Mouse (Mus musculus) cerebellum, adult 11 months (tissue): ENCODE results near the gene 2310039H08Rik.
"Not testable (repeated sequence)": the region's sequence is repeated elsewhere in the genome, so short reads cannot be mapped to it uniquely, and the experiment has no call there.

Experiments used
- DNase-seq: peaks from one replicate; pipeline ENCODE4 v3.0.0; 2022

Gene 2310039H08Rik

DNA sequence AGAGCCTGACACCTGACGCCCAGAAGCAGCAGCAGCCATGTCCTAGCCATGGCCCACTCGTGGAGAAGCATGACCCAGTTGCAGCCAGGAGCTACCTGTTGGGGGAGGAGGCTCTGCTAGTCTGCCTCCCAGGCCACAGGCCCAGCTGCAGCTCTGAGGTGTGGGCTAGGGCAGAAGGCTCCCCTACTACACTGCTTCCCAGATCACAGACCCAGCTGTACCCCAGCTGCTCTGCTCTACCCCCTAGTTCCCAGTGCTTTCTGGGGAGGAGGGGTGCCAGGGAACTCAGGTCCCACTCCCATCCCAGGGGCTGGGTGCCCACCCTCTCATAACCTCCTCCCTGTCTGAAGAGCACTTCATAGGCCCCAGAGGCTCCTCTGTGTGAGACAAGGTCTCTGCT lies 8.9 kb upstream of the 2310039H08Rik start, which contains the start of gene Ptcra:
Gene Ptcra, minus strand, starts transcription at position 169 of the 400 bp plus-strand sequence.
- no peak for DNase-seq

DNA sequence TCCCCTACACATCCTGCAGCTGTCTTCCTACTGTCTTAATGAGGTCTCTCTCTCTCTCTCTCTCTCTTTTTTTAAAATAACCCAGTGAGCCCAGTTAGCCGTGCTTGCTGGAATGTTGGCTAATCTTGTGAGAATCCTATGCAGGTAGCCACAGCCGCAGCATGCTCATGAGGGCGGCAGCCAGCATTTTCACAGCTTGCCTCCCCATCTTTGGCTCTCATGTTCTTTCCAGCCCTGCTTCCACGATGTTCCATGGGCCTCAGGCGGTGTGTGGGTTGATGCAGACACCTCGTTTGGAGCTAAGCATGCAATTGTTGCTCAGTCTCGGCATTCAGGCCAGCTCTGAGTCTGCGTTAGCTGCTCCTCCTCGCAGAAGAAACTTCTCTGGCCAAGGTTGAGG lies 7.5 kb upstream of the 2310039H08Rik start:
- not testable (repeated sequence) for DNase-seq

DNA sequence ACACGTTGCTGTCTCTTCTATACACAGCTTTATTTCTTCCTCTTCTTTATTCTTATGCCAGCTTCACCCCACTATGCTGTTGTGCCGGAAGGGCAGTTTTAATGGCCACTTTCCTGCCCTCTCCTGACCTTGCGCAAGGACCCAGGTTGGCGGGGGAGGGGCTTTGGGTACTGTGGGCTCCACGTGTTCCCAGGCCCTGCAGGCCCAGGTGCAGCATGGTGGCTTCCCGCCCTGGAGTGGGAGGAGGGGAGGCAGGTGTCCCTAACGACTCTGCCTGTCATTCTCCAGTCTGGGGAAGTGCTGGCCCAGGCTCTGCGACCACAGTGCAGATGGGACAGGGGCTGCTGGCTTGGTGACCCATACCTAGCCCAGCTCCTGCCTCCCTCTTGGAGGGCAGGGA lies 4.6 kb upstream of the 2310039H08Rik start:
- DNase-seq, result no peak

DNA sequence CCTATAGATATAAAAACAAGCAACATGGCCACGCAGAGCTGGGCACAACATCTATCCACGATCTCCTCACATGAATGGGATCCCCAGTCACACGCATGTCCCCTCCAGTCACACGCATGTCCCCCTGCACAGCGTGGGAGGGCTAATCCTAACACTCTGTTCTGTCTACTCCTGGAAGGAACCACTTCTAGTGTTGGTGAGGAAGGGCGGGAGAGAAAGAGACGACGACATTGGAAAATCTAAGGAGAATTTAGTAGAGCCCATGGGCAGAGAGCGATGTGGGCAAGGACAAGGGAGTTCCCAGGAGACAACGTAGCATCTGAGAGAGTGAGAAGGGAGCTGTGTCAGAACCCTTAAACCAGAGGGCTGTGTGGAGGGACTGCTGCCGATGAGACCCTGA lies 1.9 kb upstream of the 2310039H08Rik start:
- DNase-seq, result no peak

DNA sequence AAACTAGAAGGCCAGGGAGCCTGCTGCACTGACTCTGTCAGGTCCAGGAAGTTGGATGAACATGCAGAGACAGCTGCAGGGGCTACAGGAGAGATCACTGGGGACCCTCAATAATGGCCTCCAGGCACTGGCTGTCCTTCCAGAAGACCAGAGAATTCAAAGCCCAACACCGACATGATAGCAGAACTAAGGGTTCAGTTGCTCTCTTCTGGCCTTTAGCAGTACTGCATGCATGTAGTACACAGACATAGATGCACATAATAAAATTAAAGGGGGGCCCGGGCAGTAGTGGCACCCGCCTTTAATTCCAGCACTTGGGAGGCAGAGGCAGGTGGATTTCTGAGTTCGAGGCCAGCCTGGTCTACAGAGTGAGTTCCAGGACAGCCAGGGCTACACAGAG lies 1.4 kb upstream of the 2310039H08Rik start:
- no peak for DNase-seq

DNA sequence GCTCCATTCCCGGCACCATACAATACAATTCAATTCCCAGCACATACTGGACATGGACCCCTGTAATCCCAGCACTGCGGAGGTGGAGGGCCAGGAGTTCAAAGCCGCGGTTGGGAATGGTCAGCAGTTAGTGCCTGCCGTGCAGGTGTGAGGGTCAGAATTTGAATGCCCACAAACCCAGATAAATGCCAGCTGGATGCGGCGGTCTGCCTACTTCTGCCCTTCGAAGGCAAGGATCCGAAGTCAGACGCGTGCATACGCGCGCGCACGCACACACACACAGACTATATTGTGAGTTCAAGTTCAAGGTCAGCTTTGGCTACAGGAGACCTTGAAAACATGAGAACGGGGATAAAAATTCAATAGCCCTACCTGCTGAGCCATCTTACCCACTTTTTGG lies 819 bp upstream of the 2310039H08Rik start:
- peak; percentile 30 for DNase-seq

DNA sequence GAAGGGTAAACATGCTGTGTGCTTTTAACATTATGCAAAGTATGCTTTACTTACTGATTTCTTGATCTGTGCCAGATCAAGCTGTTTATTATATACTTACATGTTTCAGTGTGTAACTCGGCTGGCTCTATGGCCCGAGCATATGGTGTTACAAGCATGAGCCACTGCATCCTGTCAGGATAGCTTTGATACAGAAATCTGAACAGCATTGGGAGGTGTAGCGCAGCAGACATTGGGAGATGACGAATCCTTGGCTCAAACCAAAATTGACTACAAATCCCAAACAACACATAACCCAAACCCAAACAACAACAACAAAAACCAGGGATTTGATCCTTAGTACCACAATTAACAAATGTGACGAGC lies 414 bp upstream of the 2310039H08Rik start:
- DNase-seq, result no peak

DNA sequence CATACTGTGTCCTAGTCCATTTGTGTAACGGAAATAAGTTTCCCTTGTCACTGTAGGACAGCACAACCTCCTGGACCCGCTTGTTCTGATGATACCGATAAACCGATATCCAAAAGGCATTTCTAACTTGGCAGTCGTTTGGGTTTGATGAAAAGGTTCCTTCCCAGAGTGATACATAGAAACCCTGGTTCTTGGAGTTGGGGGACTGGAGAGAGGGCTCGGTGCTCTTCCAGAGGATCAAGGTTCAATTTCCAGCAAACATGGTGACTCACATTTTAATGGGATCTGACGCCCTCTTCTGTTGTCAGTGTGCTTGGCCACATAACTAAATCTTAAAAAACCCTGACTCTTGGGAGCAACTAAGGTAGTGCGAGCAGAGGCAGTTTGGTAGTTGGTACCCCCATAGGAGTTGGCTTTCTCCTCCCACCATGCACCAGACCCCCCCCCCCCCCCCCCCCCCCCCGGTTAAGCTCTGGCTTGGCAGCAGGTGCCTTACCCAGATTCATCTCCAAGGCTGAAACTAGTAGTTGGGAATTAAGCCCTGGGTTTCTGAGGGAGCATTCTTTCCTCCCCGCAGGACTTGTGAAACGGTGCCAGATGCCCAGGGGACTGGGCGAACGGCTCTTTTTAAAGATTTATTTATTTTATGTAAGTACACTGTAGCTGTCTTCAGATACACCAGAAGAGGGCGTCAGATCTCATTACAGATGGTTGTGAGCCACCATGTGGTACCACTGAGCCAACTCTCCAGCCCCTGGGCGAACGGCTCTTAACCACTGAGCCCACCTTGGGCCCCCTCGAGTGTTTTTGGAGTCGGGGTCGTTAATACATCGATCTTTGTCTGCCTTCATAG lies 1.1 kb downstream of the 2310039H08Rik start:
- no peak for DNase-seq

DNA sequence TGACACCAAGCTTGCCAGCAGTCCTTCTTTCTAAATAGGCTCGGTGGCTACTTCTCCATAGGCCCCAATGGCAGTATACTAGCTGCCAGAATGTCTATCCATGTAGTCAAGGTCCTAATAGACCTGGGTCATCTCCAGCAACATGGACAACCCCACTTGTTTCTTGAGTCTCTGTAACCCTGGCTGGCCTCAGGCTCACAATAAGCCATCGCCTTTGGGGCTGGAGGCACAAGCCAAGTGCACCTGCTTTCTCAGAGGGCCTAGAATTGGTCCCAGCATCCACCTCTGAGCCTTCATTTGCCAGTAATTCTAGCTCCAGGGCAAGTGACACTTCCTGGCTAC lies 1.7 kb downstream of the 2310039H08Rik start:
- no peak for DNase-seq

DNA sequence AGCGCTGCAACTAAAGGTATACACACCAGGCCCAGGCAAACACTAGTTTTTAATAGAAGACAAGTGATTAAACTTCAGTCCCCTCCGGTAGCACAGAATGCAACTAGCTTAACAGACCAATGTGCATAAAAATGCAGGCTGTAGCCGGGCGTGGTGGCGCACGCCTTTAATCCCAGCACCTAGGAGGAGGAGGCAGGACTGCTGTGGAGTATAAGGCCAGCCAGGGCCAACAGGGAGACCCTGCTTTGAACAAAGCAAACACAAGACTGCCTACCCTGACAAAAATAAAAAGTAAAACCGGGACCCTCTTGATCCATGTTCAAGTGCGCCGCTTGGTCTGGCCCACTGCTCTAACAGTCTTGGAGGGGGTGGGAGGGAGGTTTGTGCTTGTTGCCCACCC lies 2.6 kb downstream of the 2310039H08Rik start:
- no peak for DNase-seq

DNA sequence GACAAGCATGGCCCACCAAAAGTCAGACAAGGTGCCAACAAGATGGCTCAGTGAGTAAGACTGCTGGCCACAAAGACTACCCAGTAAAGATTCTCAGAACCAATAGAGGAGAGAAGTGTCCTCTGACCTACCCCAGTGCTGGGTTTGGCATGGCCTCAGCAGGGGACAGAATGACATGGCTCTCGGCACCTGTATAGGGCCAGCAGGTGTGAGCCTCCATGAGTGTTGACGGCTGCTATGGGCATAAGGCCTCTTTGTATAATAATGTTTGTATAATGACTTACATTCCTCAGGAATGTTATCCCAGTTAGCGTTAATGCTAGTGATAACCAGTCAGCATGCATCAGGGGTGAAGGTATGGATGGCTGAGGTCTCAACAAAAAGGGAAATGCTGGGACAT lies 3.7 kb downstream of the 2310039H08Rik start:
- no peak for DNase-seq

DNA sequence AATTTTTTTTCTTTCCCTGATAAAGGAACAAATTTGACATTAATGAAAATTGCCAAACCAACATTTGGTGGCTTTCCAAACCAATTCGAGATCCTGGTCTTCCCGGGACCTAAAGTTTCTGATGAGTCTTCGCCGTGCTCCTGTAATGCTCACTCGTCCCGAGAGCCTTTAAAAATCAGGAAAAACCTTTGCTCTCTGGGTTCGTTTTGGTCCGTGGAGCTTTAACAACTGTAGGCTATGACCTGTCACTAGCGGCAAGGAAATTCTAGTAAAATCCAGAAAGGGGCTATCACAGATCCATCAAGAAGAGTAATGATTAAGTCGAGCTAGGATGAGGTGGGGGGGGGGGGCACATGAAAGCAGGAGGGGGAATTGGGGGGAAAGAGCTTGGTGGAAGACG lies 9.4 kb downstream of the 2310039H08Rik start:
- DNase-seq, result no peak

DNA sequence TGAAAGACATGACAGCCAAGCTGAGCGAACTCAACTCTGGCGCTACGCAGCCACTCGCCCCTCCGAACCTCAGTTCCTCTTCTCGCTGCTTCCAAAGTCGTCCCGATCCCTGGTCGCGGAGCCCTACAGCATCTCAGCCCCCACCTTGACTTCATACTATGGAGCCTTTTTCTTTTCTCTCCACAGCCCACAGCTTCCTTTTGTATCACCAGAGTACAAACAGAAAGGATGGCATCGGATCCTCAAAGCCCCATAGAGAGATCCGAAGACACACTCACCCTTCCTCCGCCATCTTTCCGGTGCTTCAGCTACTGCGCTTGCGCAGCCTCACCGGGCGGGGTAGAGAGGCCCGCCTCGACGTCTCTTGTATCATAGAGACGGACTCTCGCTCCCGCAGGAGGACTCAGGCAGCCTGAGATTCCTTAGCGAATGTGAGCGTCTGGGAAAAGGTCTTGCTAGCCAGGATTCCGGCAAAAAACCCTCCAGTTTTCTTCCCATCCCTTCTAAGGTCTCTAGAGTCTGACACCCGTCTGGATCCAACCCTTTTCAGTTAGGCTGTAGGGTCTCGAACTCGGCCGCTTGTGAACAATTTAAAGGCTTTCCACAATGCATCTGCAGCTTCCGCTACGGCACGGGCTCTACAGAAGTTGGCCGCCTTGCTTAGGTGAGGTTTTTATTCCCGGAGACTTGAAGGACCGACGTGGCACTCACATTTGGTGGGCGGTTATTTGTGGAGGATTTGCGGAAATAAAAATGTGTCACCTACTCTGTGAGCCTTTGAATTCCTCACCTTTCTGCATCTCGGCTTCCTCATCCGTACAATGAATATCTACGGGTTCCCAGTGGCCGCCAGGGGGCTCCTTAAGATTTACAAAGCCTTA lies 10.1 kb downstream of the 2310039H08Rik start, which contains the start of gene Rpl7l1:
Gene Rpl7l1, minus strand, starts transcription at position 332 of the 881 bp plus-strand sequence.
- DNase-seq, result peak; percentile 89

DNA sequence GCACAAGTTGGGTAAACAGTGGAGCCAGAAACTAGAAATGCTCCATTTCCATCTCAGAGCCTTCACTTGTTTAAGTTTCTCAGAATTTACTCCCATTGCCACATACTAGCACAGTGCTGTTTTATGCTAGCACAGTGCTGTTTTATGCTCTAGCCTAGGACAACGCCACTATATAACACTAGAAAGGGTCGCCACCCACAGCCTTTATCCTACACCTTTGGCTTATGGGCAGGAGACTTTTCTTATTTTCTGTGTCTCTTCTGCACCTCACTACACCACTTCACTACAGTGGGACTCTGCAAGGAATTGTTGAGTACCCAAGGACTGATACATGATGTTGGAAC lies 10.8 kb downstream of the 2310039H08Rik start:
- DNase-seq, result no peak

DNA sequence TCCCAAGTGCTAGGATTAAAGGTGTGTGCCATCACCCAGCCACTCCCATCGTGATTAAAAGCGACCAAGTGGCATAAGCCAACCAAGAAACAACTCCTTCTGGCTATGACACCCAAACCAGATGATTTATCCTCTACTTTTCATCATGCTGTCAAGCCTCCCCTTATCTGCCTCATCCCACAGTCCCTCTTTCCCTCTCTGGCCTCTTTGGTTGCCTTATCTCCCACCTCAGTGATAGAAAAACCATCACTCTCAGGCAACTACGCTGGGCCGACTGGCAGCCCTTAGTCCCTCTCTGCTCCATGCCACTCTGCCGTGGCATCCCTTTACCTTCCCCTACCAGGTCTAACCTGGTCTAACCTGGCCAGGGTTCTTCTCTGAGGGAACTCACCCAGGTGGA lies 14.5 kb downstream of the 2310039H08Rik start:
- DNase-seq, result no peak

DNA sequence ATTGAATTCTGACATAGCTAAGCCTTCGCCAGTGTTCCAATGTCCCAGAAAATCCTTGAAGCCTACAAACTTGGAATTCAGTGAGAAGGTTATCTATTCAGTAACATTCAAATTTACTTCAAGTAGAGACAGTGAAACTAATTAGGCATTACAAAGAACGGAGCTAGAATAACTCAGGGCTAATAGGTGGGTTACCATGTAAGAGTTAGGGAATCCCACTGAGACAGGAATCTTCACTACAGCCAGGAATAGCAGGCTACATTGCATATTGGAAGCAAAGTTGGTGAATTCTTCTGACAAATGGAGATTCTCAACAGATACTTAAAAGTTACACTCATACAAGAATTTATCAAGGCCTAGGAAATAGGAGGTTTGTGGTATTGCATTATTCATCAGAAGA lies 15.5 kb downstream of the 2310039H08Rik start:
- not testable (repeated sequence) for DNase-seq

DNA sequence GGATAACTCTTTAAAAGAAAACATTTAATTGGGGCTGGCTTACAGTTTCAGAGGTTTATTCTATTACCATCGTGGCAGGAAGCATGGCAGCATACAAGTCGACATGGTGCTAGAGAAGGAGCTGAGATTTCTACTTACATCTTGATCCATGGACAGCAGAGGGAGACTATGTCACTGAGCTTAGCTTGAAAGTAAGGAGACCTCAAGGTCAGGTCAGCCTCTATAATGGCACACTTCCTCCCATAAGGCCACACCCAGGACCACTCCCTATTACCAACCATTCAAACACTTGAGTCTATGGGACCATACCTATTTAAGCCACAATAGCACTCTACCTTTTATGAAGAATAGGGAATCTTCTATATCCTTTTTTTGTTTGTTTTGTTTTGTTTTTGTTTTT lies 20.5 kb downstream of the 2310039H08Rik start:
- no peak for DNase-seq

DNA sequence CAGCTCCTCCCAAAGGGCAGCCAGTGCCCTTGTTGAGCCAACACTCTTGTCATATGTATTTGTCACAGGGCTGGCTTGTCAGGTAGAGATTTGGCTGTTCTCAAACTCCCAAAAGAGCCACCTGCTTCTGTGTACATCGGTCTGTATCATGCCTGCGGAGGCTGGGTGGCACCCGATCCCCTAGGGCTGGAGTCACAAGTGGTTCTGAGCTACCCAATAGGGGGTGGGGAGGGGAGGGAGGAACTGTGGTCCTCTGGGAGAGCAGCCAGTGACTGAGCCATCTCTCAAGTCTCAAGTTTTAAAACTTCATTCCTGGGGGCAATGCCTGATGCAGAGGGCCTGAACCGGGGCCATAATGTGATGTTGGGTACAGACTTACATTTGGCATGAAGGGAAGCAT lies 24.3 kb downstream of the 2310039H08Rik start:
- no peak for DNase-seq

DNA sequence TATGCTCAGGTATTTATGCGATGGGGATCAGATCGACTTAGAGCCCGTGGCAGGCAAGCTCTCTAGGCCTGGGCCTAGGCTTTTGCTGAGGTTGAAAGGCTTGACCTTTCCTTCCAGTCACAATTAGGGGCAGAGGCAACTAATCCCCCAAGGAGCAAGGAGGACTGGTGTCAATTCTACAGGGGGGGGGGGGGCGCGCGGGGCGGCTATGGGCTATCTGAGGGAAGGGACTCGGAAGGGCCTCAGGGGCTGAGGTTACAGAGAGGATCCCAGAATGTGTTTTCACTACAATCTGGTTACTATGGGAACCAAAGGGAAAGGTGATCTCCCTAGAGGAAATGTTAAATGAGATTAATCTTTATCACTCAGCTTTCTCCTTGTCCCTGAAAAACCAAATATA lies 25.0 kb downstream of the 2310039H08Rik start:
- no peak for DNase-seq

DNA sequence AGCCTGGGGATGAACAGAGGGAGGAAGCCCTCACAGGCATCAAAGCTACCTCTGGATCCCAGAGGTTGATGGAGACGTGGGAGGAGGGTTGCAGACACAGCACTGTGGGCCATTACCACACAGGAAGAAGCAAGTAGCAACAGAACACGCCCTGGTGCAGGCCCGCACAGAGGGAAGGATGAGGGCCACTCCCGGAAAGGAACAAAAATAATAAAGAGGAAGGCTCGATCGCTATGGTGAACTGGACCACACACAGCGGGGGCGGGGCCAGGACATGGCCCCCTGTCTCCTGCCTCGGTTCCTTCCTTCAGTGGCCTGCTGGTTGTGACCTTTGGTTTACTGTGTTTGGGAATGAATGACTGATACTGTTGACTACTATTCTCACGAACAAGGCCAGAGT lies 27.2 kb downstream of the 2310039H08Rik start:
- DNase-seq, result no peak

DNA sequence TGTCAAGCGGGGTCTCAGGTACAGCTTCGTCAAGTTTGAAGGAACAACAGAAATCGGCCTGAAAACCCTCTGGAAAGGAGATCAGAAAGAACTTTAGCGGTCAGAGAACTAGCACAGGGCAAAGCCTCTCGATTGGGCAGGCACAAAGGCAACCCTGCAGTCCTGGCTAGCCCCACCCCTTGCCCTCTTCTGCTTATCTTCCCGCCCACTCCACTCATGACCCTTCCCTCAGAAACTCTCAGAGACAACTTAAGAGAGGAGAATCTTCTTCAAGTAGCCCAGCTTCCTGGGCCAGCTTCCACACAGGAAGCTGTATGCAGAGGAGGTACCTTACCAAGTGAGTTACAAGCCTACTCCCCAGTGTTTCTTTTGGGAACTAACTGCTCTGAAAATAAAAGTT lies 29.3 kb downstream of the 2310039H08Rik start:
- DNase-seq, result no peak

DNA sequence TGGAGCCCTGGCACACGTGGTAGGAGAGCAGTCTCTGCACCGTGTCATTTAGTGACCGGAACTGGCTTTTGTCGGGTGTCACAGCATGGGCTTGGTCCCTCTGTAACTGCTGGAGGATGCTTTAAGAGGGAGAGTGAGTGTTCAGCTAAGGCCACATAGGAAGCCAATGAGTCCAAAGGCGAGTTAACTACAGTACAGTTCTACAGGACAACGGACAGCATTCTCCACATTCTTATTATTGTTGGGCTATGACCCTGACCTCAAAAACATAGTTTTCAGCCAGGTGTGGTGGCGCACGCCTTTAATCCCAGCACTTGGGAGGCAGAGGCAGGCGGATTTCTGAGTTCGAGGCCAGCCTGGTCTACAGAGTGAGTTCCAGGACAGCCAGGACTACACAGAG lies 35.9 kb downstream of the 2310039H08Rik start:
- DNase-seq, result no peak

DNA sequence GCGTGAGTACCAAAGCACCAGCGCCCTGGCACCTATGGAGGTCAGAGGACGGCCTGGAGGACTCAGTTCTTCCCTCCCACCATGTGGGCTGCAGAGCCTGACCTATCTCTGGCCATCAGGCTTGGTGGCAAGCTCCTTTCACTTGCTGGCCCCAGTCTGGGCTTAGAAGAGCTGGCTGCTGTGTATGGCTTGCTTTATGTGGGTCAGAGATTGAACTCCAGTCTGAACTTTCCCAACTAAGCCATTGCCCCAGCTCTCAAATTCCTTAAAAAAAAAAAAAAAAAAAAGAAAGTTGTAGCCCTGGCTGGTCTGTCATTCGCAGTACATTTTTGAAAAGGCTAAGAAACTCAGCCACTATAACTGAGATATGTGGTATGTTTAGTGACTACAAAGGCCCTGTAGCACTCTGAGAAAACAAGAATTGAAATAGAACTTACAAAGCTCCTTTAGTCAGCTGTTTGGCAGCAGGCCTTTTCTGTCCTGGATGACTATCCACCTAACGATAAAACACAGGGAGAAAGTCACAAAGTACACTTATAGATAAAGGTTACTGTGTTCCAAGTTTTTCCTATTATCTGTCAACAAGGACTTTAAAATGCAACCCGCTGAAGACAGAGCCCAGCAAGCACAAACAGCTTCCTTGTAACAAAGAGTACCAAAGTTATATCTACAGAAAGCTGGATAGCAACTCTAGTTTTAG lies 36.8 kb downstream of the 2310039H08Rik start:
- no peak for DNase-seq

DNA sequence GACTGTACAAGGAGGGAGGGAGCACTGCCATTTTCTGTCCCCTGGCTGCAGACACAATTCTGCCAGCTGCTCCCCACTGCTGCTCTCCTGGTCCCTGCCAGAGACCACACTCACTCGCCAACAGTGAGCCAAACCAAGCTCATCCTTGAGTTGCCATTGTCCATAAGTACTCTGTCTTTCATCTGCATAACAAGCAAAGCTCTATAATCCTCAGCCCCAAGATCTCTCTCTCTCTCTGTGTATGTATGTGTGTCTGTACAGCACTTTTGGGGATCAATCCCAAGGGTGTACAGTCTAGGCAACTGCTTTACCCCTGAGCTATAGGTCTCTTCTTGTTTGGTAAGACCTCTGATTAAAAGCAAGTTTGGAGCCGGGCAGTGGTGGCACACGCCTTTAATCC lies 38.2 kb downstream of the 2310039H08Rik start:
- no peak for DNase-seq
